Mouse (Mus musculus) brain, embryonic 14.5 days (tissue): ENCODE results near the gene Ipcef1. TPM values are rescaled to one million over a fixed set of nuclear protein-coding genes. Genes with fewer than 3 reads are reported as not detected.

Experiments
- DNase-seq: peaks from one replicate; pipeline ENCODE4 v3.0.0-alpha.2; 2011; ENCODE audit warnings: low read depth
- CTCF ChIP-seq: fragments of 200-500 bp; IDR thresholded peaks from 2 replicates; pipeline ENCODE4 v1.5.1; 2012; ENCODE audit warnings: inconsistent platforms, mild to moderate bottlenecking, moderate library complexity, borderline replicate concordance; ENCODE audit not compliant: insufficient read depth, insufficient read length; ENCODE audit errors: extremely low read depth
- POLR2A ChIP-seq: fragments of 200-500 bp; IDR thresholded peaks from 2 replicates; pipeline ENCODE4 v1.6.1; 2012; ENCODE audit warnings: mild to moderate bottlenecking, inconsistent platforms, borderline replicate concordance; ENCODE audit not compliant: poor library complexity, insufficient read depth, insufficient read length, severe bottlenecking; ENCODE audit errors: extremely low read depth
- polyA plus RNA-seq: library from polyadenylated mRNA; depleted of rRNA; stranded (reverse); fragments of >200 nt; gene quantifications from 2 replicates; pipeline ENCODE4 v1.2.3, GENCODE M21; 2012

Ipcef1 gene
- polyA plus RNA-seq, 1 experiment, result 1.6 TPM

DNA sequence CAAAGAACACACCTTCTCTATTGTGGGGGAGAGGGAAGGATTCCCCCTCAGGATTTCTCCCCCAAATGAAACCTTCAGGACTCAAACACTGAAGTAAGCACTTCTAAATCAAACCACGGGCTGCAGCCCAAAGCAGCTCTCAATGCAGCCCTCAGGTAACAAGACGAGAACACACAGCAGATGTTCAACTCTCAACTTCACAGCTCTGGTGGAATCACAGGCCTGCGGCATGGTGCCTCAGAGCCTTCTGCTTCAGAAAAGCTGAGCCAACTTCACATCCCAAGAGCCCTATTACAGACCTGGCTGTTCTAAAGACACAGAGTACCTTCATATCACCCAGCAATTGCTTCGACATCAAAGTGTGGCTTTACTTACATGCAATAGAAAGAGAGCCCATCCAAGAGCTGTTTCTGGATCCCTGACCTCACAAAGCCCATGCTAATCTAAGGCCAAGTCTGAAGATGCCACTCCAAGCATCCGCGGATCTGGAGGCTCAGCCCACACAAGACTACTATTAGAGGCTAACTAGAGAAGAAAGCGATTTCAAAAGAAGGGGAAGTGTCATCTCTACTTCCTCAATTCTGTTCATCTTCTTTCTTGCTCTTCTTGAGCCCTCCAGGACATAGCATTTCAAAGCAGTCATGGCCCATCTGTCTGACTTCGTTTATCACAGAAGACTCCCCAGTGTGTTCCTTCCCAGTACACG is 11.6 kb upstream of the Ipcef1 start:
- DNase-seq, result no peak
- TF ChIP-seq CTCF (no peak), POLR2A (no peak)

DNA sequence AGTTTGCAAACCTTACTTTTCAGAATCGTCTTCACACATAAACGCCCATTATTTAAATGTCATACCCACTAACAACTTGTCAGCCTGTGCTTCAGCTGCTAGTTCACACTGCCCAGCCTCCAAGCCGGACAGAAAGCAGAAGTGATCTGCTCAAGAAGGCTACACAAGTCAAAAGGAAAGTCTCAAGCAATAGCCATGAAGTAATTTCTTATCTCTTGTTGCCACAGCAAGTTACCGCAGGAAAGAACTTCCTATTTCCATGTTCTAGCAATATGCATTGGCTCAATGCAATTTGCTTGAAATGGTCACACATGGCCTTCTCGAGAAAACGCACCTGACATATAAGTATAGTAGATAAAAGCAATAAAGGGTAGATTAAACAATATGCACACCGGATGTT is 10.7 kb upstream of the Ipcef1 start:
- no peak for TF ChIP-seq CTCF
- no peak for TF ChIP-seq POLR2A
- no peak for DNase-seq

DNA sequence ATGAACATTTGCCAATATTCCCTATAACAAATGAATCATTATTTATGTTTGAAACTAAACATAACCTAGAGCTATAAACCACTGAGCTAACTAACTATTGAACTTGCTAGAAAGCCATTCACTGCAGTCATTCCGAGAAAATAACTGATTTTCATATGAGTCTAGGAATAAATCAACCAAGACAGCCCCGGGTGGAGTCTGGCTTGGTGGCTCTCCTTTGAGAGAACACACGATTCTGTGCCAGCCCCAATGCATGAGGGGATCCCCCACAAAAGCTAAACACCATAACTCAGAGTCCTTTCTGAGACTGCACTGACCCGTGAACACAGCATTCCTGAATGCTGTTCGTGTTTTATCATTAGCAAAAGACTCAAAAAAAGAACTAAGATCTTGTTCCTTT is 8.0 kb upstream of the Ipcef1 start:
- DNase-seq, result no peak
- TF ChIP-seq POLR2A, result no peak
- no peak for TF ChIP-seq CTCF

DNA sequence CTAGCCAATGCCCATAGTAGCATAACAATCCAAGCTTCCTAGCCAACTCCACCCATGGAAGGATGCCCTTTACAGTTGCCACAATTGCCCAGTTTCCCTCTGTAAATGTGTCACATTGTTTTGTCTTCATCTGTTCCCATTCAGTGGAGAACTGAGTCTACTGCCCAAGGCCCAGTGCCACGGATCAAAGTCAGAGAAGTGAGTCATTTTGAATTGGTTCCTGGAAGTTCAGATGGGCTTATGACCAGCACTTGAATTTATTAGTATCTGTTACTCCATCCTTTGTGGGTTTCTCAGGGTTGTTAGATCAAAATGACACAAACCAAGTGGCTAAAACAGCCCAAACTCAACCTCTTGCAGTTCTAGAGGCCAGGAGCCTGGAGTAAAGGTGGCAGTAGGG is 5.3 kb upstream of the Ipcef1 start:
- no peak for DNase-seq
- no peak for TF ChIP-seq CTCF

DNA sequence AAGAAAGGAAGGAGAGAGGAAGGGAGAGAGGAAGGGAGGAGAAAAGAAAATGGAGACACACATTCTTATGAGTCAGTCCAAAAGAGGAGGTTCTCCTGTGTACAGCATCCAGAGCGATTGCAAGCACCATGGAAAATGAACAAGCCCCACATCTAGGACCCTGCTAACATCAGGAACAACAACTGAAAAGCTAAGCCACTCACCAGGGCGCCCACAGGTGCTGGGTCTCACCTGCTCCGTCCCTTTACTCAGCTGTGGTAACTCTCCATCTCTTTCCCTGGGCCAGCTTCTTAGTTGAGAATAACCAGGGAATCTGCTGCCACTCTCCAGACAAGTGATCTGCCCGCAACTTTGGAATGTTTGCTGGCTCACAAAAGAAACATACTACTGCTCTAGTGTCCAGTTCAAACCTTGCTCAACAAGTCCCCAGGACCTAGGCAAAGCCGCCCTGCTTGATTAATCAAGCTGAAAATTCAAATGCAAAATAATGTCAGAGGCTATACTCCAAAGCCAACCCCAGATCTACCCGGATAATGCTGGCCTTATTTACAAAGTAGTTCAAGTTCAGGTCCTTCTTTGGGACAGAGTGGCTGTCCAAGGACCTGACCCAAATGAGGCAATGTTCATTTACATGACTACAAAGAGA is 2.4 kb upstream of the Ipcef1 start:
- TF ChIP-seq CTCF, result no peak
- TF ChIP-seq POLR2A, result no peak
- no peak for DNase-seq

DNA sequence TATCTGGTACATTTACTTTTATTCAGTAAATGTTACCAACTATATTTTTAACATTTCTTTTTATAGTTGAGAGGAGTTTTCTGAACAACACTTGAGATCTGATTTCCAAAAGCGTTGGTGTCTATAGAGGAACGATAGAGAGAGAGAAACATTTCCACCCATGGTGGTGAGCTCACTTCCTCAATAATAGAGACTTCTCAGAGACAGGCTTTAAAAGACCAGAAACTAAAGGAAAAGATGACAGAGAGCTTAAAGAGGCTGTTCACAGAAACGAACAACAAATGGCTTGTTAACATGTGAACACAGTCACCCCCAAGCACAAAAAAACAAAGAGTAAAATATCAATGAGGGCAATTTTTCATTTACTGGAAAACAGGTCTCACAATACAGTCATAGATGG is 2.4 kb downstream of the Ipcef1 start:
- TF ChIP-seq CTCF (no peak), POLR2A (no peak)
- no peak for DNase-seq

DNA sequence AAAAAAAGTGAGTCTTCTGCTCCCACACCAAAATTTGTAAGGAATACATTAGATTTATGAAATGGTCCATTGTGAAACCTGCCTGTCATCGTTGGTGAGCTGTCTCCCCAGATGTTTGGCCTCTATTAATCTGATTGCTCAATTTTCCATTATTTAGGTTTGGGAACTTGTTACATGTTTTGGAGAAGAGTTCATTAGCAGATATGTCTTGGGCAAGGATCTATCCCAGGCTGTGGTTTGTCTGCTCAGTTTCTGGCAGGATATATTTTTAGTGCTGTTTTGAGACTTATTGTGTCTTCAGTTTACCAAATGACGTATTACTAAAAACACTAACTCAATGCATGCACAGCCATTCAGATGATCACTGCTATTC is 4.4 kb downstream of the Ipcef1 start:
- DNase-seq, result no peak
- TF ChIP-seq POLR2A (no peak), CTCF (no peak)

DNA sequence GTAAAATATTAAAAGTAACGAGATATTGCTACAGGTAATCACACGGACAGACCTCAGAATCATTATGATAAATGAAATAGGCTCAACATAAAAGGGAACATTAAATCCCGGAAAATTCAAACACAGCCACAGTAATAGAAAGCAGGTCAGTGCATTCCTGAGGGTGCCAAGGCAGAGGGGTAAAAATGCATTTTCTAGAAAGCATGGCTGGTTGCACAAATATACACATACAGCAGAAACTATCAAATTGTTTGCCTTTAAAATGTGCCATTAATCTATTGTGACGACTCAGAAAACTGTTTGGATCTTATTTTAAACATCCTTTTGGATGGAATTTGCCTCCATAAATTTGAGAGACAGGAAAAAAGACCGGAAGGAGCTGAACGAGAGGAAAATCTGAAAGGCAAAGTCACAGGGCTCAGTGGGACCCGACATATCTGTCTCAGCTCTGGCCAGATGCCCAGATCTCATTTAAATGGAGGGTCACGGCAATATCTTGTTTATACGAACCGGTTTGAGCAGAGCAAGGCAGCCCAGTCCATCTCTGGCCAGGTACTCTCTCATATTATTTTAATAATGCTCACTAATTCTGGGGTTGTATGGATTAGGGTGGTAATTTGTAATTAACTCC is 4.9 kb downstream of the Ipcef1 start:
- peak; percentile 64 for DNase-seq
- TF ChIP-seq CTCF, result no peak
- TF ChIP-seq POLR2A, result no peak

DNA sequence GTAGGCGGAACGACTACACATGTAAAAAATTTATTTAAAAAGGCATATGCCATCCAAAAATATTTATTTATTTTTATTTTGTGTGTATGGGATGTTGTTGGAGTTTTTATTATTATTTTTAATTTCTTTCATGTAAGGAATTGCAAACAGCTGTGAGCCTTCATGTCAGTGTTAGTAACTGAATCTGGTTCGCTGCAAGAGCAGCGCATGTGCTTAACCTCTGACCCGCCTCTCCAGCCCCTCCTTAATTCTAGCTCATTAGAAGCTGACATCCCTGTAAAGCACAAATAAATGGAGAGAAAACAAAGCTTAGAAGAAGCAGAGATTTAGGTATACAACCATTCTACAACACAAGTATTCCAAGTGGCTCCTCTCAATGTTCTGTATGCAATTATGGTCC is 8.4 kb downstream of the Ipcef1 start:
- no peak for DNase-seq
- TF ChIP-seq CTCF (no peak), POLR2A (no peak)

DNA sequence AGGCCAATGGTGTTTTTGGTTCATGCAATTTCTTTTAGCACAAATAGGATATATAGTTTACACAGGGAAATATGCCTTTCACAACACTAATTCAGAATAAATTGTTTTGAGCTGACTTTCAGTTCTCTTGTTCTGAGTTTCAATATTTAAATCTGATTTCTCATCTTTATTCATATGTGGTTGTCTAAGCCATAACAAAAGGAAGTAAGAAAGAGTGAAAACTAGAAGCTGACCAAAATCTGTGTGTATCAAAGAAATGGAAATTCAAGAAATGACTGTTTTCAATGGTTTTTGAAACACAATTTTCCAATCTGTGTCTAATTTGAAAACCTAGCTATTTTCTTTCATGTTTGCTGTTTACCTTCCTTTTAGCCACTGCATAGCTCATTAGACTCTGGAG is 11.2 kb downstream of the Ipcef1 start:
- TF ChIP-seq CTCF, result no peak
- TF ChIP-seq POLR2A, result no peak
- DNase-seq, result no peak

DNA sequence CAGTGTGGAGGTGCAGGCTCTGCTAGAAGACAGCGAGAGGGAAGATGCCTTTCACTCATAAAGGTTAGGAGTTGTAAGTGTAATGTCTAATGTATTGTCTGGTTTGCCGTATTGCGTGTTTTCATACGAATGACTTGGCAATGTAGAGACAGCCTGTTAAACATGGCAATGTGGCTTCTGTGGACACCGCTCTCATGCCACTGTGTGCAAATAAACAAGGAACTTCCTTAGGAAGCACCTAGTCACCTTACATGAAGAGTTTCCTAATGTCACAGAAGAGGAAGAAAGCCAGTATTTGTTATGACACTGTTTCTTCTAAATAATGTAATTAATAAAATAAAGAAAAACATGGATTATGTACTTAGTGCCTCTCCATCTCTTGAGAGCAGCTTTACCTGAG is 15.1 kb downstream of the Ipcef1 start:
- TF ChIP-seq POLR2A (no peak), CTCF (no peak)
- DNase-seq, result no peak

DNA sequence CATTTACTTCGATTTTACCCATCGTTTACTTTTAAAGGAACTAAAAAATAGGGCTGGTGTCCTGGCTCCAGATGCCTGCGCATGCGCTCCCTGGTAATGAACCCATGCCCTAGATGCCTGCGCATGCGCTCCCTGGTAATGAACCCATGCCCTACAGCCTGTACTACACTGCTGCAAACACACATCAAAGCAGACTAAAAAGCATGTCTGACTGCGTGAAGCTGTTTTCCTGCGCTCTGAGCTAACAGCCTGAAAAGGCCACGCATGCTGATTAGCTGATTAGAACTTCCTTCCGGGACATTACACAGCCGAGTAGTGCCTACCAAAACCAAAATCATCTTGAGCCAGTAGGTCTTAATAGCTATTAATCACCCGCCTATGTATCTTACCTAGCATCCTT is 16.7 kb downstream of the Ipcef1 start:
- DNase-seq, result peak; percentile 22
- TF ChIP-seq CTCF, result no peak
- no peak for TF ChIP-seq POLR2A

DNA sequence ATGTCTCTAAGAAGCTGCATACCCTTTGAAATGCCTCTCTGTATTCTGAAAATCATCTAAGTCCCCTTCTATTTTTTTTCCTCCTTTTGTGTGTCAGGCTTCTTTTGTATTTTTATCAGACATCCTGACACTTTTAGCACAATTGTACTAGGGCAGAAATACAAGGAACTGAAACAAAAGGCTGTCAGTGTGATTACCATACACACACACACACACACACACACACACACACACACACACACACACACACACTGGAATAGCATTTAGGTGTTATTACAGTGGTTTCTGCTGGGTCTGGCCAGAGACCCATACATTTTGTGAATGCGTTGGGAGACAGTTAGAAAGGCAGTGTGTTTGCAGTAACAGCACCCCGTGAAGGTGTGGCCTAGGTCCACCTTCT is 18.8 kb downstream of the Ipcef1 start:
- TF ChIP-seq POLR2A (no peak), CTCF (no peak)
- DNase-seq, result no peak

DNA sequence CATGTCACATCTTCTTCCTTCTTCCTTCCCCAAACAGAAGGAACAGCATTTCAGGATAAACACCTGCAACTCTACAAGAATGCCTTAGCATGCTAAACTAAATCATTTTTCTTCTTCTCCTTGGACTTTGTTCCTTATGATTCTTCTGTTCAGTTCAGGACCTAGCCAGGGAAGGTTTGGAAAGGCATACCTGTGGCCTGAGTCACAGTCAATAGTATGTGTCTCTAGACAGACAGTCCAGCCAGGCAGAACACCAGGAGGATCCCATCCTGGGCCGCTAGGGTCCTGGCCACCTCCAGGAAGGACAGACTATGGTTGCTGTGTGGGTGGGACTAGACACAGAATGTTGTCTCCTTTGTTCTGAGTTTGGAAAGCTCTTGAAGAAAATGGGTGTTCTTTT is 27.2 kb downstream of the Ipcef1 start:
- DNase-seq, result no peak
- TF ChIP-seq CTCF (no peak), POLR2A (no peak)

DNA sequence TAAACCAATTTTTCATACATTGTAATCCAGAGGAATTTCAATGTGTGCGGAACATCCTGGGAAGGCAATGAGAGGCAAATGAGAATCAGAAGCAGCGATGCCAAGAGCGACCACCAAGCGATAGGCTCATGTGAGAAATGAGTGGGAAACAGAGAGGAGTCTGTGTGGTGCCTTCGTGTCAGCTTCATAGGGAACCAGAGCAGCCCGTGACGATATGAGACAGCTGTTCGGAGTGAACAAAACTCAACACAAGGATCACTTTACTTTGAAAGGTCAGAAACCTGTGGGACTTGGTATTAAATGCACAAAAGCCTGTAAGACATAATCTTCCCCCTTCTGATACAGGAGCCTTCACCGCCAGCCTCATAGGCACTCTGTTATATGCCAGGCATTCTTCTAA is 31.7 kb downstream of the Ipcef1 start:
- TF ChIP-seq POLR2A, result no peak
- no peak for TF ChIP-seq CTCF
- DNase-seq, result no peak
